Mouse (Mus musculus): ENCODE measurements around the gene Map1lc3a. TPM values are rescaled to one million over a fixed set of nuclear protein-coding genes. Genes with fewer than 3 reads are reported as not detected.

Map1lc3a gene
- polyA plus RNA-seq, 1 experiment from 2014 or later = 116 TPM

- no peaks in the 10 kb centered on the region for H3K36me3 ChIP-seq (ENCODE audit: control insufficient read depth, insufficient read depth, low read length)
- no peak overlapping the region for H3K4me3 ChIP-seq (ENCODE audit: low read depth, low read length)
- ATAC-seq (ENCODE audit: insufficient number of reproducible peaks, low FRiP score, low TSS enrichment, low read depth) = no peak
- no peaks in the 10 kb centered on the region for H3K27me3 ChIP-seq (ENCODE audit: control insufficient read depth, insufficient read depth, low read length)
- peaks cover 5% of the 10 kb centered on the region; the same call in 1 of the 2 replicates for H3K4me1 ChIP-seq (ENCODE audit: control insufficient read depth, insufficient read depth, low read length)
- H3K9ac ChIP-seq (ENCODE audit: low read length) = no peak overlapping the region
- H3K27ac ChIP-seq (replicated peaks; ENCODE audit: low read depth, low read length) = no peak overlapping the region
- no peak overlapping the region for H3K4me2 ChIP-seq (ENCODE audit: low read depth, severe bottlenecking)
- WGBS = 86% methylated on average over 2 of the region's 2 CpGs
- H3K9me3 ChIP-seq (ENCODE audit: control insufficient read depth, low read length) = no peaks in the 10 kb centered on the region
- DNase-seq (ENCODE audit: low spot score) = no peak
Measured at GRCm38 (mm10) chr2:155277721-155278120, 1.6 kb downstream of the Map1lc3a start.

DNA sequence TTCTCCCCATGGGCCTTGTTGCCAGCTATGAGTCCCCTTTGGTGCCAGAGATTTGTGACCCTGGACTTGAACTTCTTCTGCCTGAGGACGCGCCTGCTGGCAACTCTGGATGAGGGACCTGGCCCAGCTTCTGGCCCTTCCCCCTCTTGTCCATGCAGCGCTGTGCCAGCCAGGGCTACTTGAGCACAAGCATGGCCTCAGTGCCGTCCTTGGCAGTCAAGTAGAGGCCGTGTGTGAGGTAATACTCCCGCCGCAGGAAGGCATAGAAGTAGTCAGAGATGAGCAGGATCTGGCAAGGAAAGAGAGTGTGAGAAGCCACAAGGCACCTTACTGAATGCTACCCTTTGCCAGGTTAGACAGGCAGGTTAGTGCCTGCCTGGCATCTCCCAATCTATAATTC is 2.3 kb downstream of the Map1lc3a start:
- no peak for ATAC-seq (ENCODE audit: insufficient number of reproducible peaks, low FRiP score, low TSS enrichment, low read depth)
- H3K4me1 ChIP-seq (ENCODE audit: control insufficient read depth, insufficient read depth, low read length) = peaks cover 5% of the 10 kb centered on the region; the same call in 1 of the 2 replicates
- WGBS = 93% methylated on average over 7 of the region's 7 CpGs

DNA sequence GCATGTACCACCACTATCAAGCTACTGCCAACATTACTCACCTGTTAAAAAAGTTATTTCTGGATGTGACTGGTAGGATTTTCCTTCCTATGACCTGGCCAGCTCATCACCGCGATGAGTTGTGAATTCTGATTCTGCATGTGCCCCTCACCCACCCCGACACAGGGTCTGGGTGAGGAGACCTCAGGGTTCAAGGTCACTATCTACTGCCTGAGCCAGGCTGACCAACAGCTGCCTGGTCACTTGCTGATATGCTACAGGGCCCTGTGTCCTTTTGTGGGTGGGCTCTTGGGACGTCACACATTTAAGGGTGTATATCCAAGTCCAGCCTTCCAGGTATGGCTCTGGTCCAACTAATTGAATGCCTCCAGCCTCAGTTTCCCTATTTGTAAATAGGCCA is 3.1 kb downstream of the Map1lc3a start:
- DNase-seq (ENCODE audit: low spot score) = no peak
- H3K4me1 ChIP-seq (ENCODE audit: control insufficient read depth, insufficient read depth, low read length) = peaks cover 5% of the 10 kb centered on the region; the same call in 1 of the 2 replicates
- H3K9me3 ChIP-seq (ENCODE audit: control insufficient read depth, low read length) = no peaks in the 10 kb centered on the region
- no peak for ATAC-seq (ENCODE audit: insufficient number of reproducible peaks, low FRiP score, low TSS enrichment, low read depth)
- WGBS = 86% methylated on average over 4 of the region's 4 CpGs
- no peak overlapping the region for H3K9ac ChIP-seq (ENCODE audit: low read length)
- no peak overlapping the region for H3K4me3 ChIP-seq (ENCODE audit: low read depth, low read length)
- 0 out of 2 replicates have a peak, but pooled peaks cover 2% of the 10 kb centered on the region for H3K36me3 ChIP-seq (ENCODE audit: control insufficient read depth, insufficient read depth, low read length)
- no peak overlapping the region for H3K4me2 ChIP-seq (ENCODE audit: low read depth, severe bottlenecking)
- no peak overlapping the region for H3K27ac ChIP-seq (replicated peaks; ENCODE audit: low read depth, low read length)
- no peaks in the 10 kb centered on the region for H3K27me3 ChIP-seq (ENCODE audit: control insufficient read depth, insufficient read depth, low read length)

More for the DNA sequence above, 2.3 kb downstream of the Map1lc3a start:
- Histone ChIP-seq H3K36me3 (ENCODE audit: control insufficient read depth, insufficient read depth, low read length) (0 out of 2 replicates have a peak, but pooled peaks cover 2% of the 10 kb centered on the region), H3K4me2 (ENCODE audit: low read depth, severe bottlenecking) (no peak overlapping the region), H3K4me3 (ENCODE audit: low read depth, low read length) (no peak overlapping the region), H3K27ac (replicated peaks; ENCODE audit: low read depth, low read length) (no peak overlapping the region), H3K9ac (ENCODE audit: low read length) (no peak overlapping the region), H3K9me3 (ENCODE audit: control insufficient read depth, low read length) (no peaks in the 10 kb centered on the region), H3K27me3 (ENCODE audit: control insufficient read depth, insufficient read depth, low read length) (no peaks in the 10 kb centered on the region)
- no peak for DNase-seq (ENCODE audit: low spot score)

GRCm38 (mm10) chr2:155280116-155280515 is 4.0 kb downstream of the Map1lc3a start:
- Histone ChIP-seq H3K9ac (ENCODE audit: low read length) (no peak overlapping the region), H3K27ac (replicated peaks; ENCODE audit: low read depth, low read length) (no peak overlapping the region), H3K9me3 (ENCODE audit: control insufficient read depth, low read length) (no peaks in the 10 kb centered on the region), H3K4me2 (ENCODE audit: low read depth, severe bottlenecking) (no peak overlapping the region), H3K4me3 (ENCODE audit: low read depth, low read length) (no peak overlapping the region), H3K4me1 (ENCODE audit: control insufficient read depth, insufficient read depth, low read length) (peaks cover 5% of the 10 kb centered on the region; the same call in 1 of the 2 replicates), H3K27me3 (ENCODE audit: control insufficient read depth, insufficient read depth, low read length) (no peaks in the 10 kb centered on the region), H3K36me3 (ENCODE audit: control insufficient read depth, insufficient read depth, low read length) (0 out of 2 replicates have a peak, but pooled peaks cover 2% of the 10 kb centered on the region)
- ATAC-seq (ENCODE audit: insufficient number of reproducible peaks, low FRiP score, low TSS enrichment, low read depth) (no peak), DNase-seq (ENCODE audit: low spot score) (no peak)
- WGBS = 72% methylated on average over 2 of the region's 2 CpGs

DNA sequence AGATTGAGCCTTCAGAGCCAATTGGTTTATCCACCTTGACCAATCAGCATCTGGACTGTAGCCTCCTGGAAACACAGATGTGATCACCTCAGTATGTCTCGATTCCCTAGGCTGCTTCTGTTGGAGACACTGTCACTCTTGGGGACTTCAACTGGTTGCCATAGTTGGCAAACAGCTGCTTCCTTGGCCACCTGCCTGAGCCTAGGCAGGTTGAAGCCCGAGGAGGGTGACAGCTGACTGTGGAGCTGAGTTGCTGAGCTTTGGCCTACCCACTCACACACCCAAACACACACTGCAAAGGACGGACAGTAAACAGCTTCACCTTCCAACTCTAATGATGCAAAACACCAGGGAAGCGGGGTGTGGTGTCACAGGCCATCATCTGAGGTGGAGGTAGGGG is 7.7 kb downstream of the Map1lc3a start:
- Histone ChIP-seq H3K9me3 (ENCODE audit: control insufficient read depth, low read length) (no peaks in the 10 kb centered on the region), H3K4me2 (ENCODE audit: low read depth, severe bottlenecking) (no peak overlapping the region), H3K4me3 (ENCODE audit: low read depth, low read length) (no peak overlapping the region), H3K27me3 (ENCODE audit: control insufficient read depth, insufficient read depth, low read length) (no peaks in the 10 kb centered on the region), H3K36me3 (ENCODE audit: control insufficient read depth, insufficient read depth, low read length) (0 out of 2 replicates have a peak, but pooled peaks cover 2% of the 10 kb centered on the region), H3K27ac (replicated peaks; ENCODE audit: low read depth, low read length) (no peak overlapping the region), H3K9ac (ENCODE audit: low read length) (no peak overlapping the region), H3K4me1 (ENCODE audit: control insufficient read depth, insufficient read depth, low read length) (no peaks in the 10 kb centered on the region)
- ATAC-seq (ENCODE audit: insufficient number of reproducible peaks, low FRiP score, low TSS enrichment, low read depth) = no peak
- no peak for DNase-seq (ENCODE audit: low spot score)
- 88% methylated on average over 4 of the region's 4 CpGs for WGBS

GRCm38 (mm10) chr2:155284647-155285046 is 8.6 kb downstream of the Map1lc3a start:
- DNase-seq (ENCODE audit: low spot score) (no peak), ATAC-seq (ENCODE audit: insufficient number of reproducible peaks, low FRiP score, low TSS enrichment, low read depth) (no peak)
- Histone ChIP-seq H3K27ac (replicated peaks; ENCODE audit: low read depth, low read length) (no peak overlapping the region), H3K4me2 (ENCODE audit: low read depth, severe bottlenecking) (no peak overlapping the region), H3K36me3 (ENCODE audit: control insufficient read depth, insufficient read depth, low read length) (0 out of 2 replicates have a peak, but pooled peaks cover 2% of the 10 kb centered on the region), H3K9me3 (ENCODE audit: control insufficient read depth, low read length) (no peaks in the 10 kb centered on the region), H3K4me1 (ENCODE audit: control insufficient read depth, insufficient read depth, low read length) (no peaks in the 10 kb centered on the region), H3K27me3 (ENCODE audit: control insufficient read depth, insufficient read depth, low read length) (no peaks in the 10 kb centered on the region), H3K9ac (ENCODE audit: low read length) (no peak overlapping the region), H3K4me3 (ENCODE audit: low read depth, low read length) (no peak overlapping the region)
- WGBS = 85% methylated on average over 7 of the region's 7 CpGs

- H3K27me3 ChIP-seq (ENCODE audit: control insufficient read depth, insufficient read depth, low read length) = no peaks in the 10 kb centered on the region
- no peak for ATAC-seq (ENCODE audit: insufficient number of reproducible peaks, low FRiP score, low TSS enrichment, low read depth)
- H3K4me3 ChIP-seq (ENCODE audit: low read depth, low read length) = no peak overlapping the region
- 83% methylated on average over 6 of the region's 6 CpGs for WGBS
- H3K27ac ChIP-seq (replicated peaks; ENCODE audit: low read depth, low read length) = no peak overlapping the region
- H3K9ac ChIP-seq (ENCODE audit: low read length) = no peak overlapping the region
- H3K36me3 ChIP-seq (ENCODE audit: control insufficient read depth, insufficient read depth, low read length) = 0 out of 2 replicates have a peak, but pooled peaks cover 2% of the 10 kb centered on the region
- H3K4me1 ChIP-seq (ENCODE audit: control insufficient read depth, insufficient read depth, low read length) = no peaks in the 10 kb centered on the region
- no peaks in the 10 kb centered on the region for H3K9me3 ChIP-seq (ENCODE audit: control insufficient read depth, low read length)
- no peak for DNase-seq (ENCODE audit: low spot score)
- no peak overlapping the region for H3K4me2 ChIP-seq (ENCODE audit: low read depth, severe bottlenecking)
Measured at GRCm38 (mm10) chr2:155285744-155286143, 9.6 kb downstream of the Map1lc3a start.

DNA sequence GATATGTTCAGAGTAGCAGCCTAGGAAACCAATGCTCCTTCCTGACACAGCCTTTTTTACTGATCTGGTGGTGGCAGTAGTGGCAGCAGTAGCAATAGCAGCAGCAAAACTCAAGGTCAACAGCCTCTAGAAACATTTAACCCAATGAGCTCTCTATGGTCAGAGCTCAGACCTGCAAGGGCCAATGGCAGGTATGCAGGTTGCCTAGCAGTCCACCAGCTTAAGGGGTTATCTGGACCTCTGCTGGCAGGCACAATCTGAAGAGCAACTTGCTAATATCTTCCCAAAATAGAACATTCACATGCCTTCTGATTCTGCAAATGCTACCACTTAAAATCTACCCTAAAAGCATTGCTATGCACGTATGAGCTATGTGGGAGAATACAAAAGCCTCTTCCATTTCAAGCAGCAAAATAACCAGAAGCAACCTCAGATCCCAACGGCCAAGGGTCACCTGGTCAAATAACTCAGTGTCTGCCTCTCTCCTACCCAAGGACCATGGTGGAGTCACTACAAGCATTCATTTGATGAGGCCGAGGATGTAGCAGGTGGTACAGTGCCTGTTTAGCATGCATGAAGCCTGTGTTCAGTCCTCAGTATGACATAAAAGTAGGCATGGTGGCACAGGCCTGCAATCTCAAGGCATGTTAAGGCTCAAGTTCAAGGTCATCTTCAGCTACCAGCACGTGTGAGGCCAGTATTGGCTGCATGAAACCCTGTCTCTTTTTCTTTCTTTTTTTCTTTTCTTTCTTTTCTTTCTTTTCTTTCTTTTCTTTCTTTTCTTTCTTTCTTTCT is 11.6 kb downstream of the Map1lc3a start:
- Histone ChIP-seq H3K9me3 (ENCODE audit: control insufficient read depth, low read length) (no peaks in the 10 kb centered on the region), H3K36me3 (ENCODE audit: control insufficient read depth, insufficient read depth, low read length) (peaks cover 4% of the 10 kb centered on the region; the same call in 1 of the 2 replicates), H3K9ac (ENCODE audit: low read length) (no peak overlapping the region), H3K4me2 (ENCODE audit: low read depth, severe bottlenecking) (no peak overlapping the region), H3K4me1 (ENCODE audit: control insufficient read depth, insufficient read depth, low read length) (no peaks in the 10 kb centered on the region), H3K27ac (replicated peaks; ENCODE audit: low read depth, low read length) (no peak overlapping the region), H3K4me3 (ENCODE audit: low read depth, low read length) (no peak overlapping the region), H3K27me3 (ENCODE audit: control insufficient read depth, insufficient read depth, low read length) (no peaks in the 10 kb centered on the region)
- WGBS = 88% methylated on average over 4 of the region's 4 CpGs
- DNase-seq (ENCODE audit: low spot score) (no peak), ATAC-seq (ENCODE audit: insufficient number of reproducible peaks, low FRiP score, low TSS enrichment, low read depth) (no peak)
